Mouse (Mus musculus): Measurements from ENCODE around the gene Kdm7a. TPM values are rescaled to one million over a fixed set of nuclear protein-coding genes. Genes with fewer than 3 reads are reported as not detected.

The Kdm7a gene
- 32.5 TPM for polyA plus RNA-seq (2014; fragmentation: Illumina TruSeq; extraction: RNeasy Lipid Tissue Mini Kit (QIAGEN cat#74804); ENCODE audit: low read depth, low replicate concordance)

DNA sequence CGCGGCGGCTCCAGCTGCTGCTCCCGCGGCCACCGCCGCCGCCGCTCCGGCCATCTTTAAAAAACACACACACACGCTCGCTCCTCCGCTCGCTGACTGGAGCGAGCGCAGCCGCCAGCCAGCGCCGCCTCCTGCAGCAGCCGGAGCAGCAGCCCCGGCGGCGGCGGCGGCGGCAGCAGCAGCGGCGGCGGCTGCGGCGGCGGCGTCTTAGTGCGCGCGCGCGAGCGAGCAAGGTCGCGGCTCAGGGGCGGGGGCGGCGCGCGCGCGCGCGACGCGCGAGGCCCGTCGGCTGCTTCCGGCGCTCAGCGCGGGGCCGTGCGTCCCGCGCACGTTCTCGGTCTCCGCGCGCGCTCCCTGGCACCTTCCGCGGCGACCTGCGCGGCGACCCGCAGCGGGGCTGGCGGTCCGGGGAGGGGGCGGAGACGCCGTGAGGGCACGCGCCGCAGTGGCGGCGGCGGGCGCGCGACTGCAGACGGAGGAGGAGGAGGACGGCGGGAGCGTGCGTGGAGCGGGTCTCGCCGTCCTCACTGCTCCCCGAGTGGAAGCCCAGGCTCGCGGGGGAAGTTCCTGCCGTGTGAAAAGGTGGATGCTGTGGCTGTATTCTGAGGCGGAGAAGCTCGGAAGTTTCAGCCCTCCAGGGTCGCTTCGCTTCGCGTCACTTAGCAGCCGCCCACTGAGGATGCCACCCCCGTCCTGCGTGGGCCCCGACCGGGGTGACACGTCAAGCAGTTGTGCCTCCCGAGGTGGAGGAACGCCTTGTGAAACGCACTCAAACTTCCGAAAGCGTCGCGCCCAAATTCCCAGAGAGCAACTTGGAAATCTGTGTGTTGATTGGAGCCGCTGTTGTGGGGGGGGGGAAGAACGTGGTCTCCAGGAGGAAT, at the start of gene Kdm7a:
Gene Kdm7a (minus strand): TSS at position 209 of the 881 bp plus-strand sequence.

DNA sequence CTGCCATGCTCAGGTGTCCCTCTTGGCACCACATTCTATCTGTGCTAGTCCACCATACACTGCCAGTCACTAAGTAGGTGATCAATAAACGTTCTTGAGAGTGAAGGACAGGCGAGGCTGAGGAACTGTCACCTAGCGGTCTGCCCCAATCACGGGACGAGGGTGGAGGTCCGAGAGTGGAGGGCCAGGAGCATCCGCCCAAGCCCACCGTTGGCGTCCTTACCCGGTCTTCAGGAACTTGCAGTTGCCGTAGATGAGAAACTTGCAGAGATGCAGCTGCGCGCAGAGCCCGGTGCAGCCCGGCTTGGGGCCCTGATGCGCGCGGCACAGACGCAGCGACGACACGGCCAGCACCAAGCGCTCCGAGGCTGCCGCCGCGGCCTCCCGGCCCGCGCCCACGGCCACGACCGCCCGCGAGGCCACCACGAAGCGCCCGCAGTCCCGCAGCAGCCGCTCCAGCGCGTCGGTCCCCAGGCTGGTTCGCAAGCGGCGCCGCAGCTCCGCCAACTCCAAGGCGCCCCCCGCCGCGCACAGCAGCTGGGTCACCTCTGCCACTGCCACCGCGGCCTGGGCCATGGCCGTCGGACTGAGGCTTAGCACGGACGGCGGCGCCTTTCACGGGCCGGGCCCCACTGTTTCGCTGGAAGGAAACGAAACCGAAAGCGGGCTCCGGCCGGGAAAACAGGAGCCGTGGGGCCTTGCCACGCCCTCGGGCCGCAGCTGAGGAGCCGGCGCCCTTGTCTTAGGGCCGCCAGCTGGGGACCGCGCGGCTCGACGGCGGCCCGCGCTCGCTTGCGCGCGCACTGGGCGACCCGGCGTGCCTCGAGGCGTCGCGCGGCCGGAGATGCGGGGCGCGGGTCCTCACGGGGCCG, 88.8 kb downstream of the Kdm7a start, which contains the start of gene Parp12:
Gene Parp12 (minus strand): TSS at position 766 of the 872 bp plus-strand sequence.

Other genes with a start within 250 kb of the Kdm7a start
- 22.8 TPM for gene Parp12, start 88.4 kb downstream of the Kdm7a start, polyA plus RNA-seq (2014; fragmentation: Illumina TruSeq; extraction: RNeasy Lipid Tissue Mini Kit (QIAGEN cat#74804); ENCODE audit: low read depth, low replicate concordance)
- 40.5 TPM for gene Slc37a3, start 170.9 kb upstream of the Kdm7a start, polyA plus RNA-seq (2014; fragmentation: Illumina TruSeq; extraction: RNeasy Lipid Tissue Mini Kit (QIAGEN cat#74804); ENCODE audit: low read depth, low replicate concordance)
- gene Rab19, start 174.4 kb upstream of the Kdm7a start, polyA plus RNA-seq (2014; fragmentation: Illumina TruSeq; extraction: RNeasy Lipid Tissue Mini Kit (QIAGEN cat#74804); ENCODE audit: low read depth, low replicate concordance) = 1.5 TPM
- gene Mkrn1, start 213.7 kb upstream of the Kdm7a start, polyA plus RNA-seq (2014; fragmentation: Illumina TruSeq; extraction: RNeasy Lipid Tissue Mini Kit (QIAGEN cat#74804); ENCODE audit: low read depth, low replicate concordance) = 36.8 TPM